Comparison of ENCODE assay signal across 8 mouse cellular contexts in the genomic region with DNA sequence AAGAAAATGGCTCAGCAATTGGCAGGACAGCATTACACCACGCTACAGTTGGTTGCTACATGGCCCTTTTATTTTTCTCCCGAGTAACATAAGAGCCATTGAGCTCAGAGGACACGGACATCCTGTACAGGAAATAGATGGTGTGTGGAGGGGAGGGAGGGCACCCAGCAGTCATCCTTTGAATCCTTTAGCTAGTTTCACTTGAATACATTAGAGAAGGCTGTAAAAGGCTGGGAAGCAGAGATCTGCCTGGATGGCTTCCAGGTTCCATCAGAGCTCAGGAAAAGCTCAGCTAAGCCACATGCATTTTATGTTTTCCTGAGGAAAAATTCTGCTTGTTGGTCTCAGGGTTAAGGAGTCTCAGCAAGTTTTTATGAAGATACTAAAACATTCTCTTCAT.
DNase-seq lines count a peak whose midpoint lies in the region; ATAC-seq and TF ChIP-seq lines count a peak whose summit lies in the region.

No protein-coding gene starts in this region.

- peak; percentile 8 for DNase-seq in embryo, embryonic 10.5 days (ENCODE audit: low spot score)
- DNase-seq in embryo, embryonic 9.5 days (ENCODE audit: extremely low spot score) = no peak
- DNase-seq in midbrain, embryonic 10.5 days (ENCODE audit: low spot score) = no peak
- peak; percentile 35 for DNase-seq in heart, postnatal 0 days (ENCODE audit: low spot score)
- DNase-seq in lung, postnatal 25 days (ENCODE audit: low spot score) = peak; percentile 39
- no peak for DNase-seq in MN1 (ENCODE audit: low spot score)
- no peak for DNase-seq in B cell, adult 2 months

- H3K27me3 ChIP-seq in midbrain, embryonic 13.5 days = no peaks in the 10 kb centered on the region
- no peaks in the 10 kb centered on the region for H3K27me3 ChIP-seq in midbrain, embryonic 10.5 days (ENCODE audit: low read depth, poor library complexity, severe bottlenecking)
- no peaks in the 10 kb centered on the region for H3K27me3 ChIP-seq in heart, postnatal 0 days (ENCODE audit: control insufficient read depth, insufficient read depth, low read length)

- H3K4me3 ChIP-seq in midbrain, embryonic 13.5 days (replicated peaks) = no peak overlapping the region
- no peak overlapping the region for H3K4me3 ChIP-seq in midbrain, embryonic 10.5 days
- no peak overlapping the region for H3K4me3 ChIP-seq in heart, postnatal 0 days (ENCODE audit: low read depth, low read length)

- no peak for TF ChIP-seq CTCF in heart, postnatal 0 days (IDR thresholded peaks at IDR 0.05; ENCODE audit: low read depth)

- no peak for TF ChIP-seq EP300 in heart, postnatal 0 days (IDR thresholded peaks at IDR 0.05; ENCODE audit: low read depth)

- no peak overlapping the region for H3K27ac ChIP-seq in midbrain, embryonic 13.5 days
- no peak overlapping the region for H3K27ac ChIP-seq in midbrain, embryonic 10.5 days (replicated peaks)
- H3K27ac ChIP-seq in heart, postnatal 0 days (ENCODE audit: low read depth) = no peak overlapping the region

- no peaks in the 10 kb centered on the region for H3K36me3 ChIP-seq in midbrain, embryonic 13.5 days
- H3K36me3 ChIP-seq in midbrain, embryonic 10.5 days = no peaks in the 10 kb centered on the region
- no peaks in the 10 kb centered on the region for H3K36me3 ChIP-seq in heart, postnatal 0 days (replicated peaks; ENCODE audit: control insufficient read depth, insufficient read depth, low read length)

- no peak overlapping the region for H3K4me2 ChIP-seq in midbrain, embryonic 13.5 days (replicated peaks)
- H3K4me2 ChIP-seq in heart, postnatal 0 days (ENCODE audit: low read depth, low read length) = no peak overlapping the region

- peak; percentile 48; the same call in 1 of the 2 replicates for ATAC-seq in midbrain, embryonic 13.5 days
- peak; percentile 53; the same call in 1 of the 2 replicates for ATAC-seq in heart, postnatal 0 days (ENCODE audit: insufficient read depth, low read depth)

- no peaks in the 10 kb centered on the region for H3K9me3 ChIP-seq in midbrain, embryonic 13.5 days
- H3K9me3 ChIP-seq in midbrain, embryonic 10.5 days (replicated peaks) = no peaks in the 10 kb centered on the region
- no peaks in the 10 kb centered on the region for H3K9me3 ChIP-seq in heart, postnatal 0 days (replicated peaks; ENCODE audit: control insufficient read depth, low read length)

- peaks cover 6% of the 10 kb centered on the region; the same call in 1 of the 2 replicates for H3K4me1 ChIP-seq in midbrain, embryonic 13.5 days (replicated peaks)
- peaks cover 8% of the 10 kb centered on the region; the same call in 1 of the 2 replicates for H3K4me1 ChIP-seq in midbrain, embryonic 10.5 days
- H3K4me1 ChIP-seq in heart, postnatal 0 days (ENCODE audit: control insufficient read depth, insufficient read depth) = no peaks in the 10 kb centered on the region

- WGBS in midbrain, embryonic 13.5 days = 60% methylated on average over 3 of the region's 3 CpGs
- WGBS in midbrain, embryonic 10.5 days = 87% methylated on average over 3 of the region's 3 CpGs
- 49% methylated on average over 3 of the region's 3 CpGs for WGBS in heart, postnatal 0 days

- H3K9ac ChIP-seq in midbrain, embryonic 13.5 days (replicated peaks) = no peak overlapping the region
- H3K9ac ChIP-seq in heart, postnatal 0 days (replicated peaks; ENCODE audit: low read depth, low read length) = no peak overlapping the region

Comparison
In these comparisons a context has a peak if more than half of its experiments do, and no peak if none do; other contexts are left out.
1. DNase-seq: peak in embryo, embryonic 10.5 days (single experiment), heart, postnatal 0 days (single experiment) and lung, postnatal 25 days (single experiment); none in embryo, embryonic 9.5 days (single experiment), midbrain, embryonic 10.5 days (single experiment), MN1 (single experiment) and B cell, adult 2 months (0 of 2).